Mouse (Mus musculus) kidney, postnatal 10 days (tissue): ENCODE data around the gene Tmem247.

Source experiments
- DNase-seq: peaks from one replicate; pipeline ENCODE4 v3.0.0; 2021; ENCODE audit warnings: mixed read lengths

The Tmem247 gene

GRCm38 (mm10) chr17:86964502-86964901 lies 47.4 kb downstream of the Tmem247 start:
- peak; percentile 83 for DNase-seq

GRCm38 (mm10) chr17:86965121-86965520 lies 48.0 kb downstream of the Tmem247 start:
- DNase-seq: no peak

- no peak for DNase-seq
Measured at GRCm38 (mm10) chr17:86966040-86966439, 48.9 kb downstream of the Tmem247 start.

- DNase-seq: no peak
Measured at GRCm38 (mm10) chr17:86967048-86967447, 49.9 kb downstream of the Tmem247 start.

- no peak for DNase-seq
Measured at GRCm38 (mm10) chr17:86967536-86968525, 50.7 kb downstream of the Tmem247 start.

DNA sequence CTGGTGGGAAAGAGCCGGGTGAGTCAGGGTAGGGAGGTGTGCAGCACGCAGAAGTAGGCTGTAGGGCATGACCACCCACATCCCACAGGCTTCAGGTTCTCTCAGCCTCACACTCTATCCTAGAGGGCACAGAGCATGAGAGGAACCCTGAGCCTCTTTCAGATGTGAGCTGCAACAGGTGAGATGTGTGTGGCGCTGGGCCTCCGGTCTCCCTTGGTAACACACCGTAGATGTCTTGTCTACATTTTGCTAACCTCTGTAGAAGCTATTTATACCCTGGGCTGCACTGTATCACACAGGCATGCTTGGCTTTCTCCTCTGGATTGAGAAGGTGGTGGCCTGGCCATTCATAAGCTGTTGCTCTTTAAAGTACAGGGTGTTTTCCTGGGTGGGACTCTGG lies 51.4 kb downstream of the Tmem247 start:
- DNase-seq: no peak

DNA sequence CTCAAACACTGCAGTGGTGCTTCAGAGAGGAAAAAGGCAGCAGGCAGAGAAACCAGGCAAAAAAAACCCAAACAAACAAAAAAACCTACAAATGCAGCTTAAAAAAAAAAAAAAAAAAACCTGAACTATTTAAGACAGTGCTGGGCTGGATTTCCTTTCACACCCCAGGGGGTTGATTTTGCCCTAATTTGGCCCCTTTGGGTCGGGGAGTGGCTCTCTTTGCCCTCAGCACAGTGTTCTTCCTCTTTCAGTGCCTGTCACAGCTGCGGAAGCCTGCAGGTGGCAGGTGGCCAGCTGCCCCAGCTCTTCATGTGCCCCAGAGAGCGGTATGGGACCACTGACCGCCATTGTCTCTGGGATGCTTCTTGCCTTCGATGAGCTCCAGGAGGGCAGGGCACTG lies 52.4 kb downstream of the Tmem247 start:
- DNase-seq: no peak

GRCm38 (mm10) chr17:86970026-86970750 lies 53.0 kb downstream of the Tmem247 start:
- no peak for DNase-seq

DNA sequence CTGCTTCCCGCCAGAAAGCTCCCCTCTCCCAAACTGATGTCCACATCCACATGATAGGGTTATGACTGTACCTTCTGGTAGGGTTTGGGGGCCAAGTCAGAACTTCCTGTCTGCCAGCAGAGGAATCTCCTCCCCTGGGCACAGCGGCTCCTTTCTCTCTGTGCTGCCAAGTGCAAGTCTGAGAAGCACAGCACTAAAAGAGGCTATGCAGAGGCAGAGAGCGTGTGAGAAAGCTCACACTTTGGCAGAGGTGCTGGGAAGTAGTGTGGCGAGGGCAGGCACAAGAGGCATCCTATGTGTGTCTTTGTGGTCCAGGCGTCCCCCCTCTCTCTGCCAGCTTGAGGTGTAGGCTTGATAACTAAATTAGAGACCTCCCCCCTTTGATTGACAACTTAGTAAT lies 53.9 kb downstream of the Tmem247 start:
- no peak for DNase-seq

GRCm38 (mm10) chr17:86971860-86972259 lies 54.7 kb downstream of the Tmem247 start:
- no peak for DNase-seq
